Mouse (Mus musculus): ENCODE measurements around the gene Top3a.

The Top3a gene

GRCm38 (mm10) chr11:60774841-60775240 lies 2.3 kb downstream of the Top3a start:
- no peak for DNase-seq

GRCm38 (mm10) chr11:60774158-60774689 lies 2.9 kb downstream of the Top3a start:
- DNase-seq: no peak

GRCm38 (mm10) chr11:60772161-60772560 lies 5.0 kb downstream of the Top3a start:
- no peak for DNase-seq

GRCm38 (mm10) chr11:60770776-60771175 lies 6.4 kb downstream of the Top3a start:
- DNase-seq: no peak

- DNase-seq: no peak
These were observed 7.8 kb downstream of the Top3a start for GRCm38 (mm10) chr11:60769322-60769721.

- DNase-seq: no peak
These were observed 10.2 kb downstream of the Top3a start for GRCm38 (mm10) chr11:60766969-60767368.

- DNase-seq: no peak
These were observed 15.5 kb downstream of the Top3a start for GRCm38 (mm10) chr11:60761681-60762080.

- DNase-seq: no peak
These were observed 21.6 kb downstream of the Top3a start for GRCm38 (mm10) chr11:60755570-60755969.

- DNase-seq: no peak
These were observed 36.8 kb downstream of the Top3a start for GRCm38 (mm10) chr11:60740321-60740720.

GRCm38 (mm10) chr11:60737450-60737849 lies 39.7 kb downstream of the Top3a start:
- DNase-seq: no peak

GRCm38 (mm10) chr11:60736491-60736890 lies 40.7 kb downstream of the Top3a start:
- DNase-seq: no peak

GRCm38 (mm10) chr11:60735191-60735590 lies 42.0 kb downstream of the Top3a start:
- DNase-seq: no peak

- no peak for DNase-seq
These were observed 43.0 kb downstream of the Top3a start for GRCm38 (mm10) chr11:60734206-60734605.

GRCm38 (mm10) chr11:60731251-60731650 lies 45.9 kb downstream of the Top3a start:
- no peak for DNase-seq

- DNase-seq: peak; percentile 4
These were observed 47.0 kb downstream of the Top3a start for GRCm38 (mm10) chr11:60730169-60730568.

GRCm38 (mm10) chr11:60729217-60729641 lies 47.9 kb downstream of the Top3a start:
- peak; percentile 11 for DNase-seq

- DNase-seq: peak; percentile 91
These were observed 48.9 kb downstream of the Top3a start, which contains the start of gene Mief2 for GRCm38 (mm10) chr11:60728260-60728761. TSS of gene Mief2 (plus strand) at chr11:60728398.

- DNase-seq: peak; percentile 32
These were observed 49.6 kb downstream of the Top3a start for GRCm38 (mm10) chr11:60727392-60728140.

- DNase-seq: peak; percentile 91
These were observed 50.4 kb downstream of the Top3a start, which contains the start of gene Flii for GRCm38 (mm10) chr11:60726601-60727391. TSS of gene Flii (minus strand) at chr11:60727263.

- no peak for DNase-seq
These were observed 57.9 kb downstream of the Top3a start for GRCm38 (mm10) chr11:60719263-60719662.

GRCm38 (mm10) chr11:60715833-60716232 lies 61.3 kb downstream of the Top3a start:
- DNase-seq: no peak

- DNase-seq: no peak
These were observed 64.4 kb downstream of the Top3a start for GRCm38 (mm10) chr11:60712639-60713255.

- no peak for DNase-seq
These were observed 65.1 kb downstream of the Top3a start for GRCm38 (mm10) chr11:60712040-60712439.

Measured in thymus, postnatal 4 days (tissue).